Mouse (Mus musculus) spleen, adult 2 months (tissue): Measurements from ENCODE around the gene Cox4i1.

Experiments used
- CTCF ChIP-seq: fragments of 200-500 bp; IDR thresholded peaks from 2 replicates; pipeline ENCODE4 v1.5.1; 2011; ENCODE audit warnings: mild to moderate bottlenecking, inconsistent platforms; ENCODE audit not compliant: insufficient read depth, insufficient read length, insufficient replicate concordance; ENCODE audit errors: extremely low read depth
- POLR2A ChIP-seq: fragments of 200-500 bp; IDR thresholded peaks from 2 replicates; pipeline ENCODE4 v1.6.1; 2011; ENCODE audit warnings: low read depth, low read length, inconsistent platforms

- TF ChIP-seq POLR2A: no peak
- TF ChIP-seq CTCF: no peak
Measured at GRCm38 (mm10) chr8:120630031-120630430, 38.0 kb upstream of the Cox4i1 start.
